8 mouse cellular contexts compared by ENCODE assay signal in genomic region chr10:21161359-21162094, GRCm38 (mm10). TPM values are rescaled to one million over a fixed set of nuclear protein-coding genes. Genes with fewer than 3 reads are reported as not detected.
DNase-seq lines count a peak whose midpoint lies in the region; ATAC-seq lines count a peak whose summit lies in the region.

No protein-coding gene starts in this region.

- H3K4me1 ChIP-seq in midbrain, embryonic 10.5 days, result peaks cover 35% of the 10 kb centered on the region

- H3K9me3 ChIP-seq in midbrain, embryonic 10.5 days (replicated peaks), result no peaks in the 10 kb centered on the region

- 2% methylated on average over 20 of the region's 20 CpGs for WGBS in midbrain, embryonic 10.5 days

- H3K36me3 ChIP-seq in midbrain, embryonic 10.5 days, result no peaks in the 10 kb centered on the region

- peak overlapping the region; percentile 93 for H3K27ac ChIP-seq in midbrain, embryonic 10.5 days (replicated peaks)

- H3K4me3 ChIP-seq in midbrain, embryonic 10.5 days, result peak overlapping the region; percentile 86

- peak; percentile 9 for DNase-seq in adrenal gland, postnatal 14 days
- DNase-seq in adrenal gland, postnatal 25 days, result no peak
- DNase-seq in A20 (ENCODE audit: low read depth, low spot score), result peak; percentile 79
- peak; percentile 67 for DNase-seq in embryo, embryonic 9.5 days (ENCODE audit: extremely low spot score)
- DNase-seq in midbrain, embryonic 10.5 days (ENCODE audit: low spot score), result peak; percentile 60
- peak; percentile 74 to 81 for DNase-seq in thymus, adult 18-20 months
- no peak for DNase-seq in urinary bladder, postnatal 36 days (ENCODE audit: low spot score in 2 of 2)

- ATAC-seq in inflammation-experienced regulatory T-cells, adult 6 months, result peak; percentile 14

- H3K27me3 ChIP-seq in midbrain, embryonic 10.5 days (ENCODE audit: low read depth, poor library complexity, severe bottlenecking), result peaks cover 72% of the 10 kb centered on the region

RNA-seq across cellular contexts. Expression of gene Myb, which starts 0.7 kb away (rescaled TPM):
- total RNA-seq in adrenal gland, postnatal 14 days (2021), result 2.2 and 2.5 TPM in 2 replicates
- 0.21 and 0.38 TPM in 2 replicates for total RNA-seq in adrenal gland, postnatal 25 days (2021)
- polyA plus RNA-seq in inflammation-experienced regulatory T-cells, adult 6 months (2017; shearing (Covaris generic)), result 1 to 10 TPM; 6.7 to 8.2 (median 7.3) TPM
- polyA plus RNA-seq in midbrain, embryonic 10.5 days (2016; fragmentation: Nextera tagmentation; extraction: Ambion mirVana), result 5.1 and 6.8 TPM in 2 replicates

Comparison
In these comparisons a context has a peak if more than half of its experiments do, and no peak if none do; other contexts are left out.
1. DNase-seq: peak in adrenal gland, postnatal 14 days (single experiment), A20 (single experiment), embryo, embryonic 9.5 days (single experiment), midbrain, embryonic 10.5 days (single experiment) and thymus, adult 18-20 months (2 of 2); none in adrenal gland, postnatal 25 days (single experiment) and urinary bladder, postnatal 36 days (0 of 2).